Mouse (Mus musculus) cerebellum, adult 8-10 months (tissue): ENCODE measurements around the gene Gm21915.

Experiments
- DNase-seq: peaks from one replicate; pipeline ENCODE4 v3.0.0; 2022

Gm21915 gene

DNA sequence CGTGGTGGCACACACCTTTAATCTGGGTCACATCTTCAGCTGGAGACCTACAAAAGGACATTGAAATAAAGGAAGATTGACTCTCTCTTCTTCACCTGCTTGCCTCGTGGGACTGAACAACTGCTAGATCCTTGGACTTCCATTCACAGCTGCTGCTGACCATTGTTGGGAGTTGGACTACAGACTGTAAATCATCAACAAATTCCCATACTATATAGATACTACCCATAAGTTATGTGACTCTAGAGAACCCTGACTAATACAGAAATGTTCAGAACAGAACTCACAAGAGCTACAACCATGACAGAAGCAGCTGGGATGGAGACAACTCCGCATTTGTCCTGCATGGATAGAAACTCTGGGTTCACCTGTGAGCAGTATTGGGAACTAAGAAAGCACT, at the start of gene Gm21915:
Gene Gm21915 (plus strand): TSS at position 301 of the 400 bp plus-strand sequence.
- DNase-seq: no peak

DNA sequence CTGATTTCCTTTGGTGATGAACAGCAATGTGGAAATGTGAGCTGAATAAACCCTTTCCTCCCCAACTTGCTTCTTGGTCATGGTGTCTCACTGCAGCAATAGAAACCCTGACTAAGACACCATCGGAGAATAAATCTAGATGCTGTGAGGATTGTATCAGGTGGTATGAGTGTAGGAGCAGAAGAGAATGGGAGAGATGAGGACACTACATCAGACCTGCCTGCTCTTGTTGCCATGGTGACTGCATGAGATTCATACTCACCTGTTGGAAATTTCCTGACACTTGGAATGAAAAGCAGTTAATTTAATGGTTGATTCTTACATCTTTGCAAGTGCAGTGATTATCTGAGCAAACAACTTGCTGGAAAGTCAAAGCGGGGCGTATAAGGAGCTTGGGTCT, 48.1 kb upstream of the Gm21915 start:
- no peak for DNase-seq

- DNase-seq: no peak
These were observed 47.6 kb upstream of the Gm21915 start for GRCm38 (mm10) chr9:40622793-40623192.

GRCm38 (mm10) chr9:40625341-40625740, 45.1 kb upstream of the Gm21915 start:
- DNase-seq: no peak

DNA sequence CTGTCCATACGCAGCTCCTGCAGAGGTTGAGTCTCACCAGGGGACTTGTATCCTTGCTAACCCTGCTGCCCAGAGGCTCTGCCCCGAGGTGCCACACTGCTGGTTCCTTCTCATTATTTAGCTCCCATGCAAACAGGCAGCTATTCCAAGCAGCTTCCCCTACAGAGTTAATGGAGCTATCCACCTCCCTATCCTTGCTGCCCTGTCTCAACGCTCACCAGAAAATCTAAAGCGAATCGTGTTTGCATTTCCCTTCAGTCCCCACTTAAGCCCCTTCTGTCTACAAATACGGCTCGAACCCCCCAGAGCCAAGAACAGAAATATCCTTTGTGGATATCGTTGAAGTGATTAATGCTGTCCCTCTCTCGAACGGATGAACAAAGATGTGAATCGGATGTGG, 43.8 kb upstream of the Gm21915 start:
- no peak for DNase-seq

GRCm38 (mm10) chr9:40627146-40627713, 43.2 kb upstream of the Gm21915 start:
- DNase-seq: no peak

GRCm38 (mm10) chr9:40628130-40629069, 42.0 kb upstream of the Gm21915 start:
- peak; percentile 62 for DNase-seq

- no peak for DNase-seq
These were observed 41.0 kb upstream of the Gm21915 start for GRCm38 (mm10) chr9:40629441-40629840.

DNA sequence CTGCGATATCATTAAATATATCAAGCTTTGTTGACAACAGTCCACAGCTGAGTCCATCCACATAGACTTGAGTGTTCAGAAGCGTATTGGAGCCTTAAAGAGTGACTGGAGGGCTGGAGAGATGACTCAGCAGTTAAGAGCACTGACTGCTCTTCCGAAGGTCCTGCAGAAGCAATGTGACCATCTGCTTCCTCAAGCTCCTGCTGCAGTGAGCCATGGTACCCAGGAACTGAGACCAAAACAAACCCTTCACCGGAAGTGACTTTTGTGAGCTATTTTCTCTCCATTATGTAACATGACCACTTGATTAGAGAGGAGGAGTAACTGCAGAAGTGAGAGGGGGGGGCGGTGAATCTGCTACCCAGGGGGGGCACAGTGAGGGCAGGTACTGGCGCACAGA, 39.3 kb upstream of the Gm21915 start:
- DNase-seq: no peak

- no peak for DNase-seq
These were observed 38.9 kb upstream of the Gm21915 start for GRCm38 (mm10) chr9:40631505-40631904.

GRCm38 (mm10) chr9:40636054-40636453, 34.4 kb upstream of the Gm21915 start:
- peak; percentile 77 for DNase-seq

DNA sequence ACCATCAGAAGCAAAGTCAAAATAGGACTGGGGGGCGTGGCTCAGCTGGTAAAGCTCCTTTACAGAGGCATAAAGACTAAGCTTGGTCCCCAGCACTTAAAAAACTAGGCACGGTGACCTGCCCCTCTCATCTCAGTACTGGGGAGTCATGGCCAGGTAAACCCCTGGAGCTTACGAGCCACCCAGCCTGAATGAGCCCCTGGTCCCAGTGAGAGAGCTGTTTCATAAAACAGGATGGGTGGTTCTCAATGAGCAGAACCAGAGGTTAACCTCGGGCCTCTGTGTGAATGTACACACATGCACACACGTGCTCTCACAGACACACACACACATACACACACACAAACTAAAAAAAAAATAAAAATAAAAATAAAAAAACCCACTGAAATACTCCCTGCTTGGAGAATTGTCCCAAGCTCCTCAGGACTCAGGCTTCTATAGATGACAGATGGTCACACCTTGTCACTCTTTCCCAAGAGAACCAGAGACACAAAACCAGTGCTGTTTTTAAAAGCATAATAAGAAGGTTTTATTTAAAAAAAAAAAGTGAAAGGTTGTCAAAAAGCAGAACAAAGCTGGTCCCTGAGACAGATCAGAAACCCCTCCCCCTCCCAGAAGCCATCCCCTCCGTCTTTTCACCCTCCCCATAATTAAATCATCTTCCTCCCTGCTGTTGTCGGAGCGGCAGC, 32.6 kb upstream of the Gm21915 start:
- no peak for DNase-seq

- peak; percentile 70 for DNase-seq
These were observed 31.9 kb upstream of the Gm21915 start for GRCm38 (mm10) chr9:40638394-40639049.

- no peak for DNase-seq
These were observed 30.8 kb upstream of the Gm21915 start for GRCm38 (mm10) chr9:40639536-40640187.

DNA sequence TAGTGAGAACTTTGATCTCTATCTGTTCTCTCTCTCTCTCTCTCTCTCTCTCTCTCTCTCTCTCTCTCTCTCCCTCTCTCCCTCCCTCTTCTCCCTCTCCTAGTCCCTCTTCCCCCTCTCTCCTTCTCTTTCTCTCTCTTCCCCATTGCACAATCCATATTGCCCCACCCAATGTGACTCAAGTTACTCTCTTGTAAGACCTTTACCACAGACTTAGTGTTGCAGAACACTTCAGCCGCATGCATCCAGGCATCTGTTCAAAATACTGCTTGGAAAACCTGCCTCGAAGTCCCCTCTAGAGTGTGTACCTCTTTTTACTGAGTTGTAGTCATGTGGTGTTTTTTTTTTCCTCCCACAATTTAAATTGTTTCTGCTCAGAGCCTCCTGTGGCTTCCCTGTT, 29.1 kb upstream of the Gm21915 start:
- DNase-seq: no peak

GRCm38 (mm10) chr9:40642470-40643220, 27.8 kb upstream of the Gm21915 start:
- DNase-seq: no peak

GRCm38 (mm10) chr9:40649444-40649843, 21.0 kb upstream of the Gm21915 start:
- no peak for DNase-seq

DNA sequence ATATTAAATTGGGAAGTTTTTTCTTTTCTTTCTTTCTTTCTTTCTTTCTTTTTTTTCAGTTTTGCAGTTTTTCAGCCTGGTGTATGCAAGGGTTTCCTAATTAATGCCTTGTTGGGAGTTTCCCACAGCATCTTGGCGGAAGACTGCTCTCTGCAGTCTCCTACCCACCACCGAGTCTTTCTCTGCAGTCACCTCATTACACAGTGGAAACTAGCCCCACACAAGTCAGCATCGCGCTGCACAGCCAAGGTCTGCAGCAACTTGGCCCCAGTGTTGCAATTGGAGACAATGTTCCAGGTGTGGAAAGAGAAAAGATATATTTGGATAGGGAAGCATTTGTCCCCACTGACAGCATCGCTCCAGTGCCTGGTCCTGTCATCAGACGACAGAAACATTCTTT, 20.4 kb upstream of the Gm21915 start:
- no peak for DNase-seq

DNA sequence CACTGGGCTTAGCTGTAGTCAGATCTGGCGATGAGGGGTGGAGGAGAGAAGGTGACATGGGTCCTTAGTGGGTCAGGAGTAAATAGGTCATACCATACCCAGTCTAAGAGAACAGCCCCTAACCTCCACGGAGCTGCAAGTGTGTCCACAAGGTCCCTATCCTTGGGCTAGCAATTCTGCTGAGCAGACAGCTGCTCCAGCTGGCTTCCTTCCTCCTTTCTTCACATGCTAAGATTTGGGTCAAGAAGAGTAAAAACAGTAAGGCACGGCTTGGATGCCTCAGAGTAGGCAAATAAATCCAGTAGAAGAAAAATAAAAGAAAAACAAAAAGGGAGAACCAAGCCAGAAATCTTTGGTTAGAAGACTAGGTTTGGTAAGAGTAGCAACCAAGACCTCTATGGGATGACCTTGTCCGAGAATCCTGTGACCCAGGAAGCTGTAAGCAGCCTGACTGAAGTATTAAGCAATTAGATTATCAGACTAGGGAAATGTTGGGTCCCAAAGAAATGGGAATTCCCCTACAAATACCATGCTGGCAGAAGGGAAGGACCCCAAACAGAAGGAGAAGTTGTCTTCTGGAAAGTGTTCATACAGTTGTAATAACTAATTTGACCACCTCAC, 19.1 kb upstream of the Gm21915 start:
- no peak for DNase-seq

DNA sequence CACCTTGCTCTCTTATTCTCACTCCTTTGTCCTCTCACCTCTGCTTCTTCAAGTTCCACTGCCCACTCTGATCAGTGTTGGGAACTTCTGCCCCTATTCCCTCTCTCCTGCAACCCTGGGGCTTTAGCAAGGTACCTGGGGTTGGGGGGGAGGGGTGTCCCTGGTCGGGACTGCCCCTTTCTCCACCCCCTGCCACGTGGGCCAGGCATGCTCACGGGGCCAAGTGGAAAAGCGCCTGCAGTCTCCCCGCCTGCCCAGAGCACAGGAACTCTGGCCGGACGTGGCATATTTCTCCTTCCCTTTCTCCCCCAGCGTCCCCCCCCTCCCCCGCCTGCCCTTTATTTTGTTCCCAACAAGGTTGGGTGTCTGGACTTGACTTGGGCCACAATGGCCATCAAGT, 17.7 kb upstream of the Gm21915 start:
- no peak for DNase-seq

DNA sequence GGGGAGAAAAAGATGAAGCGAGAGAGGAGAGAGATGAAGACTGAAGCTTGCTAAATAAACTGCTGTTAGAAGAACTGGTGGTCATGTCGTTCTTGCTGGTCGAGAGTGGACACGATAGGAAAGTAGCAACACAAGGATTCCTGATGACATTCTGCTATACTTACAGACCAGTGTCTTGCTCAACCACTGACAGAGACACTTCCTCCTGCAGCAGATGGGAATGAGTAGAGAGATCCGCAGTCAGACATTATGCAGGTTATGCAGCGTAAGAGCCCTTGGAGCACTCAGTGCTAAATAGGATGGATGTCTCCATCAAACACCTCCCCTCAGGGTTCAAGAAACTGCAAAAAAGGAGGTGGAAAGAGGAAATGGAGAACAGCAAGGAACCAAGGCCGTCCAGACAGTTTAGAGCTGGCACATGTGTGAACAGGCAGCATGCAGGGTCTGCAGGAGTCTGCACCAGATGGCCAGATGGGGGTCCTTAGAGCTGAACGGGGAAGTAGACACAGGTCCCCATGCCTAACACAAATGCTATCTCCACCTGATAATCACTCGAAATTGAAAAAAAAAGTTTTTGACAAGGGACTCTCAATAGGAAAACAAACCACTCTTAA, 4.1 kb upstream of the Gm21915 start:
- no peak for DNase-seq
